23 mouse cellular contexts compared by ENCODE assay signal in genomic region chr10:10106646-10107045, GRCm38 (mm10).
DNase-seq lines count a peak whose midpoint lies in the region; ATAC-seq and TF ChIP-seq lines count a peak whose summit lies in the region.
"Had no signal": no experiment of that assay in that cellular context is flagged by ENCODE, and none has a peak within 500 bp of the region (broad histone marks: within the 10 kb centered on the region; RNA-seq: fewer than 3 reads in every experiment).

No protein-coding gene starts in this region.

- no peak for DNase-seq in cerebellum, adult 9-11 months
- DNase-seq in forebrain, postnatal 0 days = no peak
- peak; percentile 3 to 9 for DNase-seq in kidney, adult 8-10 months
- DNase-seq in kidney, postnatal 25 days = no peak
- no peak for DNase-seq in left cerebral cortex, adult 2 months (ENCODE audit: extremely low spot score in 1 of 2, low spot score in 2 of 2)
- DNase-seq in left cerebral cortex, postnatal 14 days (ENCODE audit: low spot score in 2 of 2) = no peak
- DNase-seq: adrenal gland, adult 8-10 months; adrenal gland, postnatal 25 days; embryo, embryonic 11 days; gastrocnemius, postnatal 25 days; heart, adult 18-20 months; heart, postnatal 10 days; heart, postnatal 36 days had no signal

- no peak overlapping the region for H3K4me3 ChIP-seq in forebrain, embryonic 16.5 days (replicated peaks; ENCODE audit: low read length)
- no peak overlapping the region for H3K4me3 ChIP-seq in forebrain, postnatal 0 days (ENCODE audit: low read depth, low read length)
- no peak overlapping the region for H3K4me3 ChIP-seq in left cerebral cortex, adult 2 months
- H3K4me3 ChIP-seq: embryonic facial prominence, embryonic 10.5 days; embryonic facial prominence, embryonic 13.5 days; erythroblast, embryonic 14.5 days; heart, embryonic 12.5 days; heart, embryonic 15.5 days; hindbrain, embryonic 10.5 days; hindbrain, embryonic 13.5 days had no signal

- intact Hi-C loops in left cerebral cortex, adult 2 months (cut with DNase I) = loop anchor here (2.0 to 5.0 kb wide), 2 partner anchors 206 to 216 kb away; partner anchors contain the start of gene Stxbp5
- intact Hi-C loops in left cerebral cortex, postnatal 14 days (cut with DNase I) = loop anchor here (10.0 kb wide), 1 partner anchor 202 kb away; the partner anchor contains the start of gene Stxbp5

- H3K36me3 ChIP-seq in forebrain, embryonic 16.5 days (ENCODE audit: control insufficient read depth, insufficient read depth) = no peaks in the 10 kb centered on the region
- no peaks in the 10 kb centered on the region for H3K36me3 ChIP-seq in forebrain, postnatal 0 days (ENCODE audit: insufficient read depth)
- H3K36me3 ChIP-seq: embryonic facial prominence, embryonic 10.5 days; embryonic facial prominence, embryonic 13.5 days; heart, embryonic 12.5 days; heart, embryonic 15.5 days; hindbrain, embryonic 10.5 days; hindbrain, embryonic 13.5 days had no signal

- H3K27ac ChIP-seq in forebrain, embryonic 16.5 days (ENCODE audit: low read length) = no peak overlapping the region
- no peak overlapping the region for H3K27ac ChIP-seq in forebrain, postnatal 0 days (ENCODE audit: low read depth, low read length)
- H3K27ac ChIP-seq in left cerebral cortex, adult 2 months = peak overlapping the region; percentile 71
- H3K27ac ChIP-seq: embryonic facial prominence, embryonic 10.5 days; embryonic facial prominence, embryonic 13.5 days; heart, embryonic 15.5 days; hindbrain, embryonic 10.5 days; hindbrain, embryonic 13.5 days had no signal

- no peaks in the 10 kb centered on the region for H3K9me3 ChIP-seq in forebrain, embryonic 16.5 days (ENCODE audit: control insufficient read depth, low read length)
- H3K9me3 ChIP-seq in forebrain, postnatal 0 days (ENCODE audit: low read length) = no peaks in the 10 kb centered on the region
- H3K9me3 ChIP-seq: embryonic facial prominence, embryonic 10.5 days; embryonic facial prominence, embryonic 13.5 days; heart, embryonic 12.5 days; heart, embryonic 15.5 days; hindbrain, embryonic 10.5 days; hindbrain, embryonic 13.5 days had no signal

- WGBS in forebrain, embryonic 16.5 days = 91% methylated on average over 1 of the region's 1 CpGs
- 86% methylated on average over 1 of the region's 1 CpGs for WGBS in forebrain, postnatal 0 days

- no peak for TF ChIP-seq CTCF in forebrain, postnatal 0 days (IDR thresholded peaks at IDR 0.05; ENCODE audit: low read depth)
- no peak for TF ChIP-seq CTCF in left cerebral cortex, adult 2 months (IDR thresholded peaks at IDR 0.05)

- no peak overlapping the region for H3K4me2 ChIP-seq in forebrain, embryonic 16.5 days (ENCODE audit: low read length)
- no peak overlapping the region for H3K4me2 ChIP-seq in forebrain, postnatal 0 days (ENCODE audit: low read depth)
- H3K4me2 ChIP-seq: embryonic facial prominence, embryonic 13.5 days; heart, embryonic 12.5 days; heart, embryonic 15.5 days; hindbrain, embryonic 13.5 days had no signal

- no peak overlapping the region for H3K9ac ChIP-seq in forebrain, embryonic 16.5 days (replicated peaks; ENCODE audit: low read depth, low read length)
- no peak overlapping the region for H3K9ac ChIP-seq in forebrain, postnatal 0 days
- H3K9ac ChIP-seq: embryonic facial prominence, embryonic 13.5 days; heart, embryonic 12.5 days; heart, embryonic 15.5 days; hindbrain, embryonic 13.5 days had no signal

- 0 out of 2 replicates have a peak, but pooled peaks have one; percentile 4 for ATAC-seq in cerebellum, adult (ENCODE audit: insufficient number of reproducible peaks, low FRiP score, low TSS enrichment)
- peak; percentile 9; the same call in 1 of the 2 replicates for ATAC-seq in forebrain, embryonic 16.5 days
- ATAC-seq in forebrain, postnatal 0 days = no peak
- ATAC-seq: activated CD4-positive, CD25-positive, alpha-beta regulatory T cell, adult 4 months had no signal

- H3K4me1 ChIP-seq in forebrain, embryonic 16.5 days (replicated peaks; ENCODE audit: control insufficient read depth, insufficient read depth, low read length) = peaks cover 6% of the 10 kb centered on the region
- no peaks in the 10 kb centered on the region for H3K4me1 ChIP-seq in forebrain, postnatal 0 days (ENCODE audit: insufficient read depth)
- H3K4me1 ChIP-seq: embryonic facial prominence, embryonic 10.5 days; embryonic facial prominence, embryonic 13.5 days; heart, embryonic 12.5 days; heart, embryonic 15.5 days had no signal

- no peaks in the 10 kb centered on the region for H3K27me3 ChIP-seq in forebrain, embryonic 16.5 days (replicated peaks; ENCODE audit: control insufficient read depth, insufficient read depth, low read length)
- H3K27me3 ChIP-seq in forebrain, postnatal 0 days (ENCODE audit: insufficient read depth, low read length) = no peaks in the 10 kb centered on the region
- H3K27me3 ChIP-seq: embryonic facial prominence, embryonic 13.5 days; heart, embryonic 12.5 days; heart, embryonic 15.5 days; hindbrain, embryonic 13.5 days had no signal

Comparison
In these comparisons a context has a peak if more than half of its experiments do, and no peak if none do; other contexts are left out.
1. DNase-seq: peak in kidney, adult 8-10 months (2 of 2); none in cerebellum, adult 9-11 months (single experiment), forebrain, postnatal 0 days (single experiment), kidney, postnatal 25 days (0 of 2), left cerebral cortex, adult 2 months (0 of 2) and left cerebral cortex, postnatal 14 days (0 of 2).